Mouse (Mus musculus) left cerebral cortex, adult 2 months (tissue): ENCODE measurements at regions not wholly inside any gene's neighbourhood (a gene's known extent, or its start where the extent isn't known, plus 50 kb on each side); places are given as distances from the start of the nearest gene placed in this dataset.

Source experiments
- DNase-seq, 2 experiments: peaks; one replicate each; pipeline ENCODE4 v3.0.0; 2021 to 2022; ENCODE audit warnings: low spot score in 2 of 2, mixed read lengths in 1 of 2; ENCODE audit errors: extremely low spot score in 1 of 2
- H3K27ac ChIP-seq: fragments of 200-600 bp; 2 replicates; pipeline ENCODE4 v1.8.1; 2022
- H3K4me3 ChIP-seq: fragments of 200-600 bp; 2 replicates; pipeline ENCODE4 v1.8.1; 2022
- CTCF ChIP-seq: fragments of 200-600 bp; IDR thresholded peaks from 2 replicates; pipeline ENCODE4 v1.8.1; 2022; ENCODE audit warnings: antibody characterized with exemption, mild to moderate bottlenecking, moderate library complexity
- intact Hi-C: fragments of 180-260 bp; cut with DNase I; formaldehyde crosslinking; loops from one replicate; pipeline ENCODE4 v1.15.1; 2025

DNA sequence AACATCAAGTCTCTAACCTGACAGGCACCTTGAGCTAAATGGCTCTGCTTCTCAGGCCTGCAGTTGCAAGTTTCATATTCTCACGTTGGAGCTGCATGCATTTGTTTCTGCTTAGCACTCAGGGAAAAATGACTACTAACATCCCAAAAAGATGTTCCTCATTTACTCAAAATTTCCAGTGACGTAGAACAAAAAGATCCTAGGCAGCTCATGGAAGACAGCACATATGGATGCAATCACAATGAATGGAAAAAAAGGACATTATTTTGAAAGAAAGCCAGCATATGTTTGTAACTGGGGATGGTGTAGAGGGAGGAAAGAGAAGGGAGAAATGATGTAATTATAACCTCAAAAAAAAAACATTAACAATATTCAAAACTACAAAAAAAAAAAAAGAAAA, 751.2 kb upstream of the Fbxo33 start:
- TF ChIP-seq CTCF, result no peak
- no peak overlapping the region for H3K4me3 ChIP-seq
- no peak for DNase-seq
- no peak overlapping the region for H3K27ac ChIP-seq
- intact Hi-C loops, result no loop called here

DNA sequence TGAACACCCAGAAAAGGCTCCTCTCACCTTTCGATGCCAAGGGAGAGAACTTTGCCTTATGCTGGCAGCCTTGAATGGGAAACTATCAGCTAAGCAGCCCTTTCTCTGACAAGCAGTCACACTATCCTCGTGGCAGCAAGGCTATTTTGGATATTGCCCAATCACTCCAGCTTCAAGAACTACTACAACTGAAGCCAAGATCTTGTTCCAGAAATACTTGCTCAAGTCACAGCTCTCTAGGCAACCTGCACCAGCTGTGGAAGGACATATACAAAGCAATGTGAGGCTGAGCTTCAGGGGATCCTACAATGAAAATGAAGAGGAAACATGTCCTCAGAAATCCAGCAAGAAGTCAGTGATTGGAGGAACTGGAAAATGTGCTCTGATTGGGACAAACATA, 750.4 kb upstream of the Fbxo33 start:
- H3K27ac ChIP-seq, result no peak overlapping the region
- DNase-seq, result no peak
- no peak for TF ChIP-seq CTCF
- intact Hi-C loops, result no loop called here
- H3K4me3 ChIP-seq, result no peak overlapping the region

DNA sequence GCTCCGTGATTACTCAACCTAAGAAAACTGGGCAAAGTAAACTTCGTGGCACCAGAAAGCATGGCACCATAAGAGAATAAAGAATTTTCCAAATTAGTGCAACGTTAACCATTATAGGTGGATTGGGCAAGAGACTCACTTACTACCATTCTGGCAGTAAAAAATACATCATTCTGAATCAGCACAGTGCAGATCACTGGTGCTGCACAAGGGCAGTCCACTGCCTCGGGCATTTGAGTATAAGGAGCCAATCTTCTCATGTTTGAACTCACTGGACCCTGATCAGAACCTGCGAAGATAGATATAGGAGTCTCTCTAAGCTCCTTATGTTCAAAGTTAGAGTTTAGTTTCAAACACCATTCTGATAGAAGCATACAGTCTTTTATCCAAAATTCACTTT, 747.7 kb upstream of the Fbxo33 start:
- Histone ChIP-seq H3K27ac (no peak overlapping the region), H3K4me3 (no peak overlapping the region)
- no peak for TF ChIP-seq CTCF
- intact Hi-C loops, result no loop called here
- no peak for DNase-seq

DNA sequence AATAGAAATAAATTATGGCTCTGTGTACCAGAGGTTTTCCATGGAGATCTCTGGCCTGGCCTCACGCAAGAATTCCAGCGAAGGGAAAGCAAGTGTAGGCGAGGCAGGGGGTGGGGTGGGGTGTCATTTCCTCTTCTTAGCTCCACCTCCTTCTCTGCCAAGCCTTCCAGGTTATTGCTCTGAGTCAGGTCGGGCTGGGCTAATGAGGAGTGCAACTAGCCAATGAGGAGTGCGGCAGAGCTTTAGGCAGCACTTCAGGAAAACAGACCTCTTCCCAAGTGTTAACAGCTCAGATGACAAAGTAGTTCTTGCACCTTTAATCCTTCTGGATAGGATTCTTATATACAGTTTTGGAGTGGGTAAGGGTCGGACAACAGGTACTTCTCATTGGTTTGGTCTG, 741.6 kb upstream of the Fbxo33 start:
- H3K27ac ChIP-seq, result no peak overlapping the region
- intact Hi-C loops, result no loop called here
- H3K4me3 ChIP-seq, result no peak overlapping the region
- TF ChIP-seq CTCF, result no peak
- no peak for DNase-seq

DNA sequence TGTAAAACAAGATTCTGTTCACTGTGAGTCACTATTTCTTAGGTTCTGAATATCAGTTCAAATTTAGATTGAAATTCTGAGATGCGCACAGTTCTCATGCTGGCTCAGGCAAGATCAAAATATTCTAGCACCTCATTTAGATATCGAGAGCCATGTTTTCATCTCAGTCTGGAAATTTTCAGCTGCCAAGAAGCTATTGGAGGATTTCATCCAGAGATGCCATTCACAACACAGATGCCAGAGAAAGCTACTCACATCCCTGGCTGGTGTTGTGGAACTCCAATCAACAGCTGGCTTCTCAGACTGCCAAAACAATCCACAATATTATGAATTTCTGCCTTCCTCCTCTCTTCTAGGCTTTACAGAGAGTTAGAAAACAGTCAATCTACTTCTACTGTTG, 712.9 kb upstream of the Fbxo33 start:
- intact Hi-C loops, result no loop called here
- no peak for TF ChIP-seq CTCF
- Histone ChIP-seq H3K27ac (no peak overlapping the region), H3K4me3 (no peak overlapping the region)
- peak; percentile 8 to 11 for DNase-seq

DNA sequence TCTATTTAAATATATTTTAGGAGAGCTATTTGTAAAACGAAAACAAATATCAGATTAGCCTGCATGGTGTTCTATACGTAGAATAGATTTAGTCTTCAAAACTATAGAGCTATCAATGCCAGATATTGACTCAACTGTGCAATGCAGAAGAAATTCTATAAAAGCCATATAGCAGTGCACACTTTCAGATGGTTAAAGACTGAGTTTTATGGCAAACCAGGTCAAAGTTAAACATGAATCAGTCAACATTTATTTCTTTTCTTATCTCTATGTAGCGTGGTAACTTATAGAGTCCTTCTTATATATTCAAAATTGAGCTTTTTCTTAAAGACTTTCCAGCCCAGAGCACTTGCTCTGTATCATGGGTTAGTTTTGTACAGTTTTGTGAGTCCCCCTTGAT, 705.5 kb upstream of the Fbxo33 start:
- intact Hi-C loops, result no loop called here
- H3K4me3 ChIP-seq, result no peak overlapping the region

DNA sequence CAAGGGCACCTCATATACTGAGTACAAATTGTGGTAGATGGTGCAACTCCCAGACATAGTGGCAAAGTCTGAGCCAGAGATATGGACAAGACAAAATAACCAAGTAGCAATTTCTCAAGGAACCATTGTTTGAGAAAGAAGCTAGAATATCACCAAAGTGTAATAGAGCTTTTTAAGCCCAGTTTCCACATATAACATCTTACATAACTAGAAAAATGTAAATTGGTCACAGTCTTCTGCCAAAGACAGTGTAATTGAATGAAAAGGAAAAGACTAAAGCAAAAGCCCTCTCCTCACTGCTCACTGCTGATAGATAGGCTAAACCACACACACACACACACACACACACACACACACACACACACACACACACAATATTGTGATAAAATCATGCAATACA, 679.4 kb upstream of the Fbxo33 start:
- no peak for DNase-seq
- intact Hi-C loops, result no loop called here
- no peak overlapping the region for H3K27ac ChIP-seq
- H3K4me3 ChIP-seq, result no peak overlapping the region
- no peak for TF ChIP-seq CTCF

More for the DNA sequence above, 705.5 kb upstream of the Fbxo33 start:
- TF ChIP-seq CTCF, result no peak
- no peak overlapping the region for H3K27ac ChIP-seq
- no peak for DNase-seq

DNA sequence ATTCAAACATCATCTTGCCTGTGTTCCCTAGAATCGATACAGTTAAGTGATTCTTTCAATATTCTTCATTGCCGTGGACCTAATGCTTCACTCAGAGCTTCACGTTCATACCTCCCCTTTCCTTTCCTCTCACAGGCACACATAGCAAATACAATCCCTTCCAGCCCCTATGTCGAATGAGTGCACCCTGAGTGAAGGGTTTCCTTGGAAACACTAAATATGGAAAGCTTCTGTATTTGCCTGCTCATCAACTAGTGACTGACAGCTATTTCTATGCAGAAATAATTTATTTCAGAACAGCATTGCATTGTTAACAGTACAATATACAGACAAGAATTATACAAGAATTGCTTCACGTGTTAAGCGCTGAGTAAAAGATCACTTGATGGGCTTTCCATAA, 671.4 kb upstream of the Fbxo33 start:
- Histone ChIP-seq H3K27ac (no peak overlapping the region), H3K4me3 (no peak overlapping the region)
- TF ChIP-seq CTCF, result no peak
- intact Hi-C loops, result no loop called here
- DNase-seq, result no peak
